Mouse (Mus musculus): ENCODE data around the gene Olfr826. TPM values are rescaled to one million over a fixed set of nuclear protein-coding genes. Genes with fewer than 3 reads are reported as not detected.
"Not testable (repeated sequence)": the region's sequence is repeated elsewhere in the genome, so short reads cannot be mapped to it uniquely, and the experiment has no call there.

Gene Olfr826
- not detected in 2 replicates for polyA plus RNA-seq (2012; ENCODE audit: insufficient read depth, insufficient read length, missing spikeins)

GRCm38 (mm10) chr10:130184086-130184485 is at the start of gene Olfr826:
Olfr826 (minus strand) TSS chr10:130184186.
- H3K4me3 ChIP-seq (ENCODE audit: insufficient read depth, low read length) = no peak within 1 kb of the TSS
- TF ChIP-seq CTCF (IDR thresholded peaks at IDR 0.05; ENCODE audit: low read depth, low read length) = no peak
- TF ChIP-seq POLR2A (IDR thresholded peaks at IDR 0.05; ENCODE audit: borderline replicate concordance, low read depth, low read length) = no peak
- no peak within 1 kb of the TSS for H3K27ac ChIP-seq (ENCODE audit: insufficient read depth, low read depth, low read length)
- no peaks in the 10 kb centered on the region for H3K4me1 ChIP-seq (ENCODE audit: control insufficient read depth, insufficient read depth, low read length)

- Histone ChIP-seq H3K4me3 (ENCODE audit: insufficient read depth, low read length) (no peak overlapping the region), H3K27ac (ENCODE audit: insufficient read depth, low read depth, low read length) (no peak overlapping the region), H3K4me1 (ENCODE audit: control insufficient read depth, insufficient read depth, low read length) (no peaks in the 10 kb centered on the region)
- no peak for TF ChIP-seq CTCF (IDR thresholded peaks at IDR 0.05; ENCODE audit: low read depth, low read length)
- no peak for TF ChIP-seq POLR2A (IDR thresholded peaks at IDR 0.05; ENCODE audit: borderline replicate concordance, low read depth, low read length)
Observed at GRCm38 (mm10) chr10:130232117-130232516, 48.1 kb upstream of the Olfr826 start.

- TF ChIP-seq CTCF (IDR thresholded peaks at IDR 0.05; ENCODE audit: low read depth, low read length) (no peak), POLR2A (IDR thresholded peaks at IDR 0.05; ENCODE audit: borderline replicate concordance, low read depth, low read length) (no peak)
Observed at GRCm38 (mm10) chr10:130229584-130229983, 45.6 kb upstream of the Olfr826 start.

GRCm38 (mm10) chr10:130228246-130228645 is 44.3 kb upstream of the Olfr826 start:
- TF ChIP-seq CTCF (IDR thresholded peaks at IDR 0.05; ENCODE audit: low read depth, low read length) = no peak
- TF ChIP-seq POLR2A (IDR thresholded peaks at IDR 0.05; ENCODE audit: borderline replicate concordance, low read depth, low read length) = no peak
- H3K4me1 ChIP-seq (ENCODE audit: control insufficient read depth, insufficient read depth, low read length) = no peaks in the 10 kb centered on the region
- no peak overlapping the region for H3K4me3 ChIP-seq (ENCODE audit: insufficient read depth, low read length)
- H3K27ac ChIP-seq (ENCODE audit: insufficient read depth, low read depth, low read length) = no peak overlapping the region

More at GRCm38 (mm10) chr10:130229584-130229983, 45.6 kb upstream of the Olfr826 start:
- Histone ChIP-seq H3K4me3 (ENCODE audit: insufficient read depth, low read length) (no peak overlapping the region), H3K4me1 (ENCODE audit: control insufficient read depth, insufficient read depth, low read length) (no peaks in the 10 kb centered on the region), H3K27ac (ENCODE audit: insufficient read depth, low read depth, low read length) (no peak overlapping the region)

- TF ChIP-seq POLR2A (IDR thresholded peaks at IDR 0.05; ENCODE audit: borderline replicate concordance, low read depth, low read length) (no peak), CTCF (IDR thresholded peaks at IDR 0.05; ENCODE audit: low read depth, low read length) (no peak)
- Histone ChIP-seq H3K4me3 (ENCODE audit: insufficient read depth, low read length) (no peak overlapping the region), H3K4me1 (ENCODE audit: control insufficient read depth, insufficient read depth, low read length) (no peaks in the 10 kb centered on the region), H3K27ac (ENCODE audit: insufficient read depth, low read depth, low read length) (no peak overlapping the region)
Observed at GRCm38 (mm10) chr10:130225034-130225433, 41.0 kb upstream of the Olfr826 start.

- H3K4me3 ChIP-seq (ENCODE audit: insufficient read depth, low read length) = no peak within 1 kb of the TSS
- H3K27ac ChIP-seq (ENCODE audit: insufficient read depth, low read depth, low read length) = no peak within 1 kb of the TSS
- TF ChIP-seq CTCF (IDR thresholded peaks at IDR 0.05; ENCODE audit: low read depth, low read length) = no peak
- no peaks in the 10 kb centered on the region for H3K4me1 ChIP-seq (ENCODE audit: control insufficient read depth, insufficient read depth, low read length)
Observed at GRCm38 (mm10) chr10:130214303-130214702, 30.3 kb upstream of the Olfr826 start, which contains the start of gene Olfr827. Olfr827 (minus strand) TSS chr10:130214403.

GRCm38 (mm10) chr10:130166666-130167065 is 17.3 kb downstream of the Olfr826 start, which contains the start of gene Olfr825:
Olfr825 (minus strand) TSS chr10:130166766.
- Histone ChIP-seq H3K4me3 (ENCODE audit: insufficient read depth, low read length) (no peak within 1 kb of the TSS), H3K4me1 (ENCODE audit: control insufficient read depth, insufficient read depth, low read length) (no peaks in the 10 kb centered on the region), H3K27ac (ENCODE audit: insufficient read depth, low read depth, low read length) (no peak within 1 kb of the TSS)
- TF ChIP-seq CTCF (IDR thresholded peaks at IDR 0.05; ENCODE audit: low read depth, low read length) = no peak

GRCm38 (mm10) chr10:130165196-130165595 is 18.8 kb downstream of the Olfr826 start:
- H3K4me1 ChIP-seq (ENCODE audit: control insufficient read depth, insufficient read depth, low read length) = no peaks in the 10 kb centered on the region
- TF ChIP-seq POLR2A (IDR thresholded peaks at IDR 0.05; ENCODE audit: borderline replicate concordance, low read depth, low read length) (no peak), CTCF (IDR thresholded peaks at IDR 0.05; ENCODE audit: low read depth, low read length) (no peak)
- no peak overlapping the region for H3K27ac ChIP-seq (ENCODE audit: insufficient read depth, low read depth, low read length)
- H3K4me3 ChIP-seq (ENCODE audit: insufficient read depth, low read length) = no peak overlapping the region

- H3K4me3 ChIP-seq (ENCODE audit: insufficient read depth, low read length) = no peak overlapping the region
- no peaks in the 10 kb centered on the region for H3K4me1 ChIP-seq (ENCODE audit: control insufficient read depth, insufficient read depth, low read length)
- TF ChIP-seq CTCF (IDR thresholded peaks at IDR 0.05; ENCODE audit: low read depth, low read length) = no peak
- TF ChIP-seq POLR2A (IDR thresholded peaks at IDR 0.05; ENCODE audit: borderline replicate concordance, low read depth, low read length) = no peak
- H3K27ac ChIP-seq (ENCODE audit: insufficient read depth, low read depth, low read length) = no peak overlapping the region
Observed at GRCm38 (mm10) chr10:130144121-130144520, 39.9 kb downstream of the Olfr826 start.

- H3K4me3 ChIP-seq (ENCODE audit: insufficient read depth, low read length); H3K4me1 ChIP-seq (ENCODE audit: control insufficient read depth, insufficient read depth, low read length); H3K27ac ChIP-seq (ENCODE audit: insufficient read depth, low read depth, low read length): not testable (repeated sequence)
Observed at GRCm38 (mm10) chr10:130142481-130142880, 41.5 kb downstream of the Olfr826 start.

GRCm38 (mm10) chr10:130134811-130135210 is 49.2 kb downstream of the Olfr826 start:
- no peak overlapping the region for H3K4me3 ChIP-seq (ENCODE audit: insufficient read depth, low read length)
- H3K4me1 ChIP-seq (ENCODE audit: control insufficient read depth, insufficient read depth, low read length) = no peaks in the 10 kb centered on the region
- no peak overlapping the region for H3K27ac ChIP-seq (ENCODE audit: insufficient read depth, low read depth, low read length)
- no peak for TF ChIP-seq CTCF (IDR thresholded peaks at IDR 0.05; ENCODE audit: low read depth, low read length)
- no peak for TF ChIP-seq POLR2A (IDR thresholded peaks at IDR 0.05; ENCODE audit: borderline replicate concordance, low read depth, low read length)

GRCm38 (mm10) chr10:130129900-130130299 is 54.1 kb downstream of the Olfr826 start, which contains the start of gene Olfr824:
Olfr824 (minus strand) TSS chr10:130130000.
- not testable (repeated sequence) for H3K27ac ChIP-seq (ENCODE audit: insufficient read depth, low read depth, low read length); H3K4me1 ChIP-seq (ENCODE audit: control insufficient read depth, insufficient read depth, low read length)

More at GRCm38 (mm10) chr10:130129900-130130299, 54.1 kb downstream of the Olfr826 start, which contains the start of gene Olfr824:
- H3K4me3 ChIP-seq (ENCODE audit: insufficient read depth, low read length) = not testable (repeated sequence)
